In genomic region chr5:5360338-5360737, GRCm38 (mm10) we compare ENCODE assay signal across 26 mouse cellular contexts. TPM values are rescaled to one million over a fixed set of nuclear protein-coding genes. Genes with fewer than 3 reads are reported as not detected.
DNase-seq lines count a peak whose midpoint lies in the region; ATAC-seq and TF ChIP-seq lines count a peak whose summit lies in the region.
"Had no signal": no experiment of that assay in that cellular context is flagged by ENCODE, and none has a peak within 500 bp of the region (broad histone marks: within the 10 kb centered on the region; RNA-seq: fewer than 3 reads in every experiment).

No protein-coding gene starts in this region.

- no peak overlapping the region for H3K4me2 ChIP-seq in hindbrain, embryonic 13.5 days
- H3K4me2 ChIP-seq in hindbrain, embryonic 11.5 days (replicated peaks; ENCODE audit: low read depth, low read length), result no peak overlapping the region
- H3K4me2 ChIP-seq in midbrain, embryonic 11.5 days, result no peak overlapping the region
- H3K4me2 ChIP-seq in midbrain, embryonic 13.5 days (replicated peaks), result no peak overlapping the region
- H3K4me2 ChIP-seq in myocyte (ENCODE audit: low read depth), result peak overlapping the region; percentile 39
- H3K4me2 ChIP-seq: heart, embryonic 13.5 days; intestine, embryonic 15.5 days; limb, embryonic 12.5 days; liver, embryonic 12.5 days; stomach, embryonic 15.5 days had no signal

- H3ac ChIP-seq in myocyte (ENCODE audit: control insufficient read depth, insufficient read length), result no peak overlapping the region

- H3K79me2 ChIP-seq in liver, adult 2 months (ENCODE audit: control insufficient read depth, insufficient read depth, low read length), result no peaks in the 10 kb centered on the region
- H3K79me2 ChIP-seq in myocyte (ENCODE audit: control insufficient read depth, insufficient read depth), result peaks cover 66% of the 10 kb centered on the region

- peaks cover 3% of the 10 kb centered on the region; the same call in 1 of the 2 replicates for H3K36me3 ChIP-seq in hindbrain, embryonic 13.5 days
- no peaks in the 10 kb centered on the region for H3K36me3 ChIP-seq in hindbrain, embryonic 11.5 days (ENCODE audit: control insufficient read depth, insufficient read depth, low read length)
- H3K36me3 ChIP-seq in liver, adult 2 months (ENCODE audit: control insufficient read depth, insufficient read depth, low read length), result no peaks in the 10 kb centered on the region
- H3K36me3 ChIP-seq in midbrain, embryonic 11.5 days (ENCODE audit: control insufficient read depth, insufficient read depth, low read length), result peaks cover 2% of the 10 kb centered on the region; the same call in 1 of the 2 replicates
- H3K36me3 ChIP-seq in midbrain, embryonic 13.5 days, result peaks cover 3% of the 10 kb centered on the region; the same call in 1 of the 2 replicates
- H3K36me3 ChIP-seq in myocyte (ENCODE audit: control insufficient read depth, insufficient read depth), result peaks cover 12% of the 10 kb centered on the region
- H3K36me3 ChIP-seq: intestine, embryonic 15.5 days; liver, embryonic 12.5 days; stomach, embryonic 15.5 days had no signal

- DNase-seq in hindbrain, embryonic 11.5 days (ENCODE audit: low spot score), result no peak
- no peak for DNase-seq in liver, adult 2 months (ENCODE audit: extremely low read depth, low read depth, low spot score)
- no peak for DNase-seq in liver
- peak; percentile 8 for DNase-seq in midbrain, embryonic 11.5 days (ENCODE audit: low spot score, missing footprints)
- no peak for DNase-seq in frontal cortex, postnatal 10 days (ENCODE audit: low spot score in 2 of 2)
- DNase-seq: adrenal gland, postnatal 14 days; cerebellum, adult 11 months; cerebellum, adult 9-10 months; cerebellum, postnatal 36 days; heart, postnatal 10 days; layer of hippocampus, adult 9-11 months; liver, postnatal 0 days; right cerebral cortex, postnatal 25 days; thymus, postnatal 14 days had no signal

- WGBS in hindbrain, embryonic 13.5 days, result 93% methylated on average over 5 of the region's 5 CpGs
- WGBS in hindbrain, embryonic 11.5 days, result 88% methylated on average over 5 of the region's 5 CpGs
- WGBS in liver, adult 2 months, result 91% methylated on average over 5 of the region's 5 CpGs
- 93% methylated on average over 5 of the region's 5 CpGs for WGBS in midbrain, embryonic 11.5 days
- 83% methylated on average over 5 of the region's 5 CpGs for WGBS in midbrain, embryonic 13.5 days

- no peak for ATAC-seq in hindbrain, embryonic 13.5 days (ENCODE audit: low FRiP score)
- no peak for ATAC-seq in hindbrain, embryonic 11.5 days (ENCODE audit: low FRiP score)
- ATAC-seq in midbrain, embryonic 11.5 days (ENCODE audit: low FRiP score), result no peak
- ATAC-seq in midbrain, embryonic 13.5 days, result no peak
- ATAC-seq: forebrain, embryonic 14.5 days; hindbrain, embryonic 16.5 days; liver, embryonic 12.5 days; liver, postnatal 0 days had no signal

- H3K27me3 ChIP-seq in hindbrain, embryonic 13.5 days, result no peaks in the 10 kb centered on the region
- no peaks in the 10 kb centered on the region for H3K27me3 ChIP-seq in hindbrain, embryonic 11.5 days (ENCODE audit: control insufficient read depth, insufficient read depth, low read length)
- no peaks in the 10 kb centered on the region for H3K27me3 ChIP-seq in liver, adult 2 months (ENCODE audit: control insufficient read depth, insufficient read depth, low read length)
- no peaks in the 10 kb centered on the region for H3K27me3 ChIP-seq in midbrain, embryonic 11.5 days (ENCODE audit: control insufficient read depth, insufficient read depth, low read length)
- H3K27me3 ChIP-seq in midbrain, embryonic 13.5 days, result no peaks in the 10 kb centered on the region
- no peaks in the 10 kb centered on the region for H3K27me3 ChIP-seq in myocyte (ENCODE audit: control insufficient read depth, insufficient read depth, insufficient read length)
- H3K27me3 ChIP-seq: heart, embryonic 13.5 days; intestine, embryonic 15.5 days; limb, embryonic 12.5 days; liver, embryonic 12.5 days; stomach, embryonic 15.5 days had no signal

- H3K9ac ChIP-seq in hindbrain, embryonic 13.5 days, result no peak overlapping the region
- no peak overlapping the region for H3K9ac ChIP-seq in hindbrain, embryonic 11.5 days (ENCODE audit: low read depth, low read length)
- H3K9ac ChIP-seq in liver, adult 2 months (ENCODE audit: low read depth, low read length), result no peak overlapping the region
- H3K9ac ChIP-seq in midbrain, embryonic 11.5 days (ENCODE audit: low read length), result no peak overlapping the region
- no peak overlapping the region for H3K9ac ChIP-seq in midbrain, embryonic 13.5 days (replicated peaks)
- H3K9ac ChIP-seq: heart, embryonic 13.5 days; intestine, embryonic 15.5 days; limb, embryonic 12.5 days; liver, embryonic 12.5 days; liver, postnatal 0 days; stomach, embryonic 15.5 days had no signal

- H3K4me3 ChIP-seq in hindbrain, embryonic 13.5 days, result no peak overlapping the region
- H3K4me3 ChIP-seq in hindbrain, embryonic 11.5 days (ENCODE audit: low read depth, low read length), result no peak overlapping the region
- no peak overlapping the region for H3K4me3 ChIP-seq in liver, adult 2 months (ENCODE audit: insufficient read depth, low read depth, low read length)
- H3K4me3 ChIP-seq in midbrain, embryonic 11.5 days (ENCODE audit: low read depth, low read length), result no peak overlapping the region
- H3K4me3 ChIP-seq in midbrain, embryonic 13.5 days (replicated peaks), result no peak overlapping the region
- no peak overlapping the region for H3K4me3 ChIP-seq in myocyte
- H3K4me3 ChIP-seq: heart, embryonic 13.5 days; intestine, embryonic 15.5 days; left cerebral cortex, adult 2 months; limb, embryonic 12.5 days; liver, embryonic 12.5 days; stomach, embryonic 15.5 days had no signal

- H3K4me1 ChIP-seq in hindbrain, embryonic 13.5 days (replicated peaks), result peaks cover 16% of the 10 kb centered on the region
- H3K4me1 ChIP-seq in hindbrain, embryonic 11.5 days (replicated peaks; ENCODE audit: control insufficient read depth, insufficient read depth, low read length), result no peaks in the 10 kb centered on the region
- H3K4me1 ChIP-seq in liver, adult 2 months (ENCODE audit: control insufficient read depth, insufficient read depth, low read length), result no peaks in the 10 kb centered on the region; the same call in 1 of the 2 replicates
- no peaks in the 10 kb centered on the region for H3K4me1 ChIP-seq in midbrain, embryonic 11.5 days (ENCODE audit: control insufficient read depth, insufficient read depth, low read length)
- H3K4me1 ChIP-seq in midbrain, embryonic 13.5 days (replicated peaks), result 0 out of 2 replicates have a peak, but pooled peaks cover 5% of the 10 kb centered on the region
- H3K4me1 ChIP-seq: liver, embryonic 12.5 days had no signal

- no peaks in the 10 kb centered on the region; the same call in 1 of the 2 replicates for H3K9me3 ChIP-seq in hindbrain, embryonic 13.5 days
- no peaks in the 10 kb centered on the region for H3K9me3 ChIP-seq in hindbrain, embryonic 11.5 days (ENCODE audit: control insufficient read depth, low read length)
- no peaks in the 10 kb centered on the region; the same call in 1 of the 2 replicates for H3K9me3 ChIP-seq in midbrain, embryonic 11.5 days (ENCODE audit: control insufficient read depth, low read length)
- peaks cover 2% of the 10 kb centered on the region; the same call in 1 of the 2 replicates for H3K9me3 ChIP-seq in midbrain, embryonic 13.5 days
- H3K9me3 ChIP-seq: intestine, embryonic 15.5 days; limb, embryonic 12.5 days; stomach, embryonic 15.5 days had no signal

- no peak for TF ChIP-seq POLR2A in liver, adult 2 months (IDR thresholded peaks at IDR 0.05; ENCODE audit: extremely low read depth, insufficient read depth, low read length)
- no peak for TF ChIP-seq POLR2A in myocyte (IDR thresholded peaks at IDR 0.05; ENCODE audit: insufficient read length, low read depth)

- 0 out of 2 replicates have a peak overlapping the region, but pooled peaks have one; percentile 18 for H3K27ac ChIP-seq in hindbrain, embryonic 13.5 days
- no peak overlapping the region for H3K27ac ChIP-seq in hindbrain, embryonic 11.5 days (ENCODE audit: low read depth, low read length)
- peak overlapping the region; percentile 44 for H3K27ac ChIP-seq in liver, adult 2 months (replicated peaks; ENCODE audit: insufficient read depth, low read depth, low read length)
- no peak overlapping the region for H3K27ac ChIP-seq in midbrain, embryonic 11.5 days (ENCODE audit: low read depth, low read length)
- H3K27ac ChIP-seq in midbrain, embryonic 13.5 days, result no peak overlapping the region
- H3K27ac ChIP-seq: heart, embryonic 13.5 days; intestine, embryonic 15.5 days; left cerebral cortex, adult 2 months; limb, embryonic 12.5 days; liver, embryonic 12.5 days; stomach, embryonic 15.5 days had no signal

- no peak for TF ChIP-seq CTCF in liver, adult 2 months (IDR thresholded peaks at IDR 0.05; ENCODE audit: low read depth, low read length)

TF ChIP-seq in myocyte, 11 proteins besides CTCF, POLR2A, EP300 and RAD21:
- TF ChIP-seq POLR2AphosphoS2 (IDR thresholded peaks at IDR 0.05; ENCODE audit: insufficient read length, low read depth) (no peak), MYOD1 (IDR thresholded peaks at IDR 0.05; ENCODE audit: control insufficient read depth in 1 of 3, insufficient read length in 2 of 3, low read depth in 2 of 3) (no peak), MYOG (IDR thresholded peaks at IDR 0.05; ENCODE audit: control insufficient read depth in 1 of 3, insufficient read depth in 1 of 3, insufficient read length in 2 of 3, low read depth in 2 of 3) (no peak)

RNA-seq across cellular contexts. Expression of gene Cdk14, which starts 59.8 kb away (rescaled TPM):
- 35.8 and 36.1 TPM in 2 replicates for polyA plus RNA-seq in hindbrain, embryonic 13.5 days (2015; fragmentation: Nextera tagmentation; extraction: Ambion mirVana)
- polyA plus RNA-seq in hindbrain, embryonic 11.5 days (2014; fragmentation: Nextera tagmentation; extraction: Ambion mirVana), result 33.7 and 35.7 TPM in 2 replicates
- total RNA-seq in liver, adult 2 months (2014; rRNA removed), result 2.2 and 2.7 TPM in 2 replicates
- polyA plus RNA-seq in liver, adult 2 months (2012; rRNA removed), result 0.31 and 0.32 TPM in 2 replicates
- polyA plus RNA-seq in midbrain, embryonic 11.5 days (2014; fragmentation: Nextera tagmentation; extraction: Ambion mirVana), result 25.5 and 26.7 TPM in 2 replicates
- polyA plus RNA-seq in midbrain, embryonic 13.5 days (2015; fragmentation: Nextera tagmentation; extraction: Ambion mirVana), result 28.9 and 34.3 TPM in 2 replicates
- polyA plus RNA-seq in myocyte (2012; fragmentation: generic; extraction: Trizol), result 11.2 TPM
- total RNA-seq: MEL had no signal

Comparison
In these comparisons a context has a peak if more than half of its experiments do, and no peak if none do; other contexts are left out.
1. H3K27ac ChIP-seq: peak in hindbrain, embryonic 13.5 days (single experiment) and liver, adult 2 months (single experiment); none in hindbrain, embryonic 11.5 days (single experiment), midbrain, embryonic 11.5 days (single experiment) and midbrain, embryonic 13.5 days (single experiment).